Mouse (Mus musculus) liver, adult 2 months (tissue): ENCODE data around the gene Bco1. TPM values are rescaled to one million over a fixed set of nuclear protein-coding genes. Genes with fewer than 3 reads are reported as not detected.
A peak's percentile ranks its signal among the peaks of the same experiment; 100 is the strongest.

ENCODE experiments used
- DNase-seq: peaks from one replicate; pipeline ENCODE4 v3.0.0-alpha.2; 2011; ENCODE audit warnings: low read depth, low spot score; ENCODE audit errors: extremely low read depth
- H3K27ac ChIP-seq: fragments of 200-500 bp; replicated peaks from 2 replicates; pipeline ENCODE4 v1.5.1; 2012; ENCODE audit warnings: low read depth, mild to moderate bottlenecking, control low read depth, inconsistent platforms, low read length; ENCODE audit not compliant: insufficient read depth
- H3K27me3 ChIP-seq: fragments of 200-500 bp; 2 replicates; pipeline ENCODE4 v1.6.1; 2012; ENCODE audit warnings: mild to moderate bottlenecking, moderate library complexity, low read length, inconsistent platforms; ENCODE audit not compliant: control insufficient read depth, insufficient read depth
- H3K36me3 ChIP-seq: fragments of 200-500 bp; 2 replicates; pipeline ENCODE4 v1.6.1; 2012; ENCODE audit warnings: low read length, inconsistent platforms; ENCODE audit not compliant: control insufficient read depth, insufficient read depth
- H3K4me1 ChIP-seq: fragments of 200-500 bp; 2 replicates; pipeline ENCODE4 v1.6.1; 2011; ENCODE audit warnings: low read length; ENCODE audit not compliant: control insufficient read depth, insufficient read depth
- H3K4me3 ChIP-seq: fragments of 200-500 bp; 2 replicates; pipeline ENCODE4 v1.5.1; 2011; ENCODE audit warnings: low read depth, mild to moderate bottlenecking, control low read depth, low read length, moderate library complexity; ENCODE audit not compliant: insufficient read depth
- H3K79me2 ChIP-seq: fragments of 200-500 bp; 2 replicates; pipeline ENCODE4 v1.6.1; 2012; ENCODE audit warnings: inconsistent platforms, mild to moderate bottlenecking, low read length, moderate library complexity; ENCODE audit not compliant: control insufficient read depth, insufficient read depth
- H3K9ac ChIP-seq: fragments of 200-500 bp; 2 replicates; pipeline ENCODE4 v1.6.1; 2012; ENCODE audit warnings: low read depth, mild to moderate bottlenecking, control low read depth, inconsistent platforms, low read length
- CTCF ChIP-seq: fragments of 200-500 bp; IDR thresholded peaks from 2 replicates; pipeline ENCODE4 v1.5.1; 2011; ENCODE audit warnings: low read depth, low read length, control low read depth
- POLR2A ChIP-seq: fragments of 200-500 bp; IDR thresholded peaks from 2 replicates; pipeline ENCODE4 v1.6.1; 2011; ENCODE audit warnings: low read length, control low read depth; ENCODE audit not compliant: insufficient read depth; ENCODE audit errors: extremely low read depth
- WGBS: fragments of 180-500 bp; shearing (Covaris S2); methylation state at CpG from one replicate; pipeline ENCODE4 v1.1.7; 2018; 5-methylcytosine and 5-hydroxymethylcytosine counted together
- polyA plus RNA-seq: library from polyadenylated mRNA; depleted of rRNA; stranded (reverse); fragments of >200 nt; gene quantifications from 2 replicates; pipeline ENCODE4 v1.2.3, GENCODE M21; 2012; rRNA removed
- total RNA-seq: library from RNA; depleted of rRNA; stranded (reverse); fragments of >200 nt; gene quantifications from 2 replicates; pipeline ENCODE4 v1.2.3, GENCODE M21; 2014; rRNA removed

The Bco1 gene
- total and polyA plus RNA-seq, 2 experiments = 4.0 to 7.2 TPM

DNA sequence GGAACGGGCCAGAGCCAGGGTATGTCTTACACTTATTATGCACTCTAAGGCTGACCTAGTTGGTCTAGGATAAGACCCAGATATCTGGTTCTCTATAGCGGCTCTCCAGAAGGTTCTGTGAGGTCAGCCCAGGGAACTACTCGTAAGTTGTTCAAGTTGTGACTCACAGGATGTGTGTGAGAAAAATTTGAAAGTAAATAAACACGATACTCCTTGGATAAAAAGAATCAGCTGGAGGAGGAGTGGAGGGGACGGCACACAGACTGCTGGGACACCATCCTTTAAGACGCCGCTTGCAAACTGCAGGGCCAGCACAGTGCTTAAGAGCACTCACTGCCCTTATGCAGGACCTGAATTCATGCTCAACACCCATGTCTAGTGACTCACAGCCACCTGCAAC lies 81.6 kb downstream of the Bco1 start:
- 90% methylated on average over 7 of the region's 7 CpGs for WGBS
- H3K36me3 ChIP-seq = no peaks in the 10 kb centered on the region
- TF ChIP-seq CTCF = no peak
- no peak for TF ChIP-seq POLR2A
- no peak overlapping the region for H3K4me3 ChIP-seq
- no peaks in the 10 kb centered on the region for H3K4me1 ChIP-seq
- no peak for DNase-seq
- H3K27me3 ChIP-seq = no peaks in the 10 kb centered on the region
- peaks cover 3% of the 10 kb centered on the region; the same call in 1 of the 2 replicates for H3K79me2 ChIP-seq
- no peak overlapping the region for H3K27ac ChIP-seq
- no peak overlapping the region for H3K9ac ChIP-seq

DNA sequence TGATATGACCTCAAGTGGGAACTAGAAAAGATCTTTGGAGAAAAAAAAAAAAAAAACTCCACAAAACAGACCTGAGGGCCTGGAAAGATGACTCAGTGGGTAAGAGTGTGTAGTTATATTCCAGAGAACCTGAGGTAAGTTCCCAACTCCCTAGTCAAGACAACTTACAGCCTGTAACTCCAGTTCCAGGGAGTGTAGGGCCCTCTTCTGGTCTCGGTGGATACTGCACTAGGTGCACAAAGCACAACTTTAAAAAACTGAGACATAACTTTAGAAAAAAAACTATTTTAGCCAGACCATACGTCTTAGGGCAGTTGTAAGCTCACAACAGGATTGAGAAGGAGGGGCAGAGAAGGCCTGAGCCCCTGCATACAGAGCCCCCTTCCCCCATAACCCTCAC lies 82.4 kb downstream of the Bco1 start:
- Histone ChIP-seq H3K9ac (no peak overlapping the region), H3K79me2 (peaks cover 3% of the 10 kb centered on the region; the same call in 1 of the 2 replicates), H3K4me3 (no peak overlapping the region), H3K27me3 (no peaks in the 10 kb centered on the region), H3K4me1 (no peaks in the 10 kb centered on the region), H3K36me3 (no peaks in the 10 kb centered on the region), H3K27ac (no peak overlapping the region)
- WGBS = 91% methylated on average over 2 of the region's 2 CpGs
- no peak for DNase-seq
- TF ChIP-seq POLR2A = no peak
- TF ChIP-seq CTCF = no peak

DNA sequence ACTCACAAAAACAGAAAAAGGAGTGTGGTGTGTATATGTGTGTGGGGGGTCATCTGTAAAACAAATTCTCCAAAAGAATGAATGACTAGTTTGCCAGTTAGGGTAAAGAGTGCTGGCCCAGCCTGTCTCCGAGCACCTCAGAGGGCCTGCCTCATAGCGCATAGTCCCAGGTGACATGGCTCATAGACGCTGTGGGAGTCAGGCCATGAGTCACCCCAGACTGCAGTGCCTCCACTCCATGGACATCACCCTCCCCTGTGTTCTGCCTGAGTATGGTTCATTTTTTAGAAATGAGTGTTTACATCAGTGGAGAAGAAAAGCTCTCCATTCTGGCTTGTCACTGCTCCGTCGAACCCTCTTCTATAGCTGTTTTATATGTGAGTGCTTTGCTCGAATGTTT lies 83.0 kb downstream of the Bco1 start:
- H3K79me2 ChIP-seq = peaks cover 3% of the 10 kb centered on the region; the same call in 1 of the 2 replicates
- WGBS = 88% methylated on average over 6 of the region's 6 CpGs
- no peaks in the 10 kb centered on the region for H3K4me1 ChIP-seq
- H3K4me3 ChIP-seq = no peak overlapping the region
- H3K36me3 ChIP-seq = no peaks in the 10 kb centered on the region
- no peak overlapping the region for H3K27ac ChIP-seq
- TF ChIP-seq POLR2A (no peak), CTCF (no peak)
- no peak overlapping the region for H3K9ac ChIP-seq
- no peaks in the 10 kb centered on the region for H3K27me3 ChIP-seq
- no peak for DNase-seq

DNA sequence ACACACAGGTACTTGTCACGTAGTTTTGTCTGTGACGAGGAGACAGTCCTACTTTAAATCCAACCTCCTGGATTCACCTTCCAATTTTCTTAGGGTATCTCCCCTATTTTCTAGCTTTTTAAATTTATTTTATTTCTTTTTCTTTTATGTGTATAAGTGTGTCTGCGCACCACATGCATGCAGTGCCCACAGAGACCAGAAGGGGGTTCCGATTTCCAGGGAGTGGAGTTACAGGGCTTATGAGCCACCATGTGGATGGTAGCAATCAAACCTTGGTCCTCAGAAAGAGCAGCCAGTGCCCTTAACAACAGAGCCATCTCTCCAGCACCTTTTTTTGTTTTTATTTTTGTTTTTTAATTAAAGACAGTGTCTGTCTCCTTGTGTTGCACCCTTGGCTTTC lies 87.1 kb downstream of the Bco1 start:
- DNase-seq = no peak
- no peak overlapping the region for H3K4me3 ChIP-seq
- no peak overlapping the region for H3K9ac ChIP-seq
- peaks cover 12% of the 10 kb centered on the region for H3K36me3 ChIP-seq
- H3K27ac ChIP-seq = no peak overlapping the region
- 0 out of 2 replicates have a peak, but pooled peaks cover 3% of the 10 kb centered on the region for H3K79me2 ChIP-seq
- no peaks in the 10 kb centered on the region for H3K4me1 ChIP-seq
- TF ChIP-seq POLR2A (no peak), CTCF (peak; percentile 19; the same call in 1 of the 2 replicates)
- WGBS = over 99% methylated on average over 4 of the region's 4 CpGs
- H3K27me3 ChIP-seq = no peaks in the 10 kb centered on the region

Other genes with a start within 250 kb of the Bco1 start
- 9.3 and 10.9 TPM in 2 replicates for gene Cmc2, start 174.4 kb upstream of the Bco1 start, total RNA-seq
- 4.2 and 5.2 TPM in 2 replicates for gene Cmc2, start 174.4 kb upstream of the Bco1 start, polyA plus RNA-seq
- gene Cenpn, start 174.1 kb upstream of the Bco1 start, total RNA-seq = 0.74 and 1.3 TPM in 2 replicates
- 0.44 and 0.72 TPM in 2 replicates for gene Cenpn, start 174.1 kb upstream of the Bco1 start, polyA plus RNA-seq
- 2.9 and 3.7 TPM in 2 replicates for gene Atmin, start 152.5 kb upstream of the Bco1 start, total RNA-seq
- gene Atmin, start 152.5 kb upstream of the Bco1 start, polyA plus RNA-seq = 3.9 and 4.1 TPM in 2 replicates
- gene 1700030J22Rik, start 116.9 kb upstream of the Bco1 start, total RNA-seq = 0.13 and 0.18 TPM in 2 replicates
- 0.15 and 0.20 TPM in 2 replicates for gene 1700030J22Rik, start 116.9 kb upstream of the Bco1 start, polyA plus RNA-seq
- 146 and 161 TPM in 2 replicates for gene Gcsh, start 102.3 kb upstream of the Bco1 start, total RNA-seq
- gene Gcsh, start 102.3 kb upstream of the Bco1 start, polyA plus RNA-seq = 75.7 and 96.4 TPM in 2 replicates
- gene Pkd1l2, start 13.4 kb upstream of the Bco1 start, total RNA-seq = not detected in 2 replicates
- not detected in 2 replicates for gene Pkd1l2, start 13.4 kb upstream of the Bco1 start, polyA plus RNA-seq
- gene Gan, start 62.3 kb downstream of the Bco1 start, total RNA-seq = 1.2 and 1.3 TPM in 2 replicates
- gene Gan, start 62.3 kb downstream of the Bco1 start, polyA plus RNA-seq = 1.1 and 1.5 TPM in 2 replicates
- gene Cmip, start 161.2 kb downstream of the Bco1 start, total RNA-seq = 8.8 and 17.7 TPM in 2 replicates
- 21.0 and 30.3 TPM in 2 replicates for gene Cmip, start 161.2 kb downstream of the Bco1 start, polyA plus RNA-seq